Mouse (Mus musculus) midbrain, embryonic 15.5 days (tissue): ENCODE measurements around the gene Kif9. TPM values are rescaled to one million over a fixed set of nuclear protein-coding genes. Genes with fewer than 3 reads are reported as not detected.

ENCODE experiments used
- ATAC-seq: fragments of 200-750 bp; cut with Nextera tagmentation; replicated peaks from 2 replicates; pipeline ENCODE4 v1.8.0; 2017; ENCODE audit warnings: moderate TSS enrichment
- H3K27ac ChIP-seq: fragments of 300-500 bp; sonication (generic); 2 replicates; pipeline ENCODE4 v1.5.1; 2015; ENCODE audit warnings: mild to moderate bottlenecking, inconsistent platforms
- H3K27me3 ChIP-seq: fragments of 300-500 bp; sonication (generic); replicated peaks from 2 replicates; pipeline ENCODE4 v1.6.1; 2015; ENCODE audit warnings: inconsistent platforms
- H3K36me3 ChIP-seq: fragments of 300-500 bp; sonication (generic); replicated peaks from 2 replicates; pipeline ENCODE4 v1.6.1; 2015; ENCODE audit warnings: inconsistent platforms
- H3K4me1 ChIP-seq: fragments of 300-500 bp; sonication (generic); 2 replicates; pipeline ENCODE4 v1.6.1; 2015; ENCODE audit warnings: inconsistent platforms
- H3K4me2 ChIP-seq: fragments of 300-500 bp; sonication (generic); 2 replicates; pipeline ENCODE4 v1.6.1; 2015; ENCODE audit warnings: inconsistent platforms, mild to moderate bottlenecking, moderate library complexity
- H3K4me3 ChIP-seq: fragments of 300-500 bp; sonication (generic); 2 replicates; pipeline ENCODE4 v1.5.1; 2015; ENCODE audit warnings: mild to moderate bottlenecking, inconsistent platforms
- H3K9ac ChIP-seq: fragments of 300-500 bp; sonication (generic); 2 replicates; pipeline ENCODE4 v1.6.1; 2015; ENCODE audit warnings: mild to moderate bottlenecking, inconsistent platforms
- H3K9me3 ChIP-seq: fragments of 300-500 bp; sonication (generic); 2 replicates; pipeline ENCODE4 v1.6.1; 2016; ENCODE audit warnings: inconsistent platforms
- WGBS: fragments of 180-500 bp; shearing (Covaris S2); methylation state at CpG from one replicate; pipeline ENCODE4 v1.1.7; 2015; ENCODE audit warnings: mixed read lengths; 5-methylcytosine and 5-hydroxymethylcytosine counted together
- polyA plus RNA-seq: library from polyadenylated mRNA; unstranded; fragments of >200 nt; fragmentation: Nextera tagmentation; extraction: Ambion mirVana; gene quantifications from 2 replicates; pipeline ENCODE4 v1.2.1, GENCODE M21; 2015

Kif9 gene
- polyA plus RNA-seq, 1 experiment from 2014 or later, result 4.6 TPM

DNA sequence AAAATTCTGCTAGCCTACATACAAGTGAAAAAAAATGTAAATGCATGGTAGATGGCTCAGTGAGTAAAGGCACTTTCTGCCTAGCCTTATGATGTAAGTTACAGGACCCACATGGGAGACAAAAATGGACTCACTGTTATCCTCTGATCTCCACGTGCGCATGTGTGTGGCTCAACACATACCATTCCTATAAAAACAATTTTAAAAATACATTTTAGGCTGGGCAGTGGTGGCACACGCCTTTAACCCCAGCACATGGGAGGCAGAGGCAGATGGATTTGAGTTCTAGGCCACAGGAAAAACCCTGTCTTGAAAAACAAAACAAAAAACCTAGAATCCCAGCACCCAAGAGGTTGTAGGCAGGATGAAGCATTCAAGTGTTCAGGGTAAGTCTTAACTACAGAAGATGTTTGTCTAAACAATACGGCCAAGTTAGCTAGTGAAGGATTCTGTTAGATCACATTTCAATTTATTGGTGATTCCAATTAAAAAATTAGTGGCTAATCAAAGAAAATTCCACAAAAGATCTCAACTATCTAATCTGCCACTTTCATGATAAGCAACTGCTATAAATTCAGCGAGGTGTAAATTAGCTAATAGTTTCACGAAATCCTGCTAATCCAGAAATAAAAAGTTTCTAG lies 54.5 kb downstream of the Kif9 start:
- H3K4me3 ChIP-seq, result peak overlapping the region; percentile 99
- peak overlapping the region; percentile 16 for H3K9ac ChIP-seq
- WGBS, result 27% methylated on average over 6 of the region's 6 CpGs
- peak overlapping the region; percentile 99; the same call in 1 of the 2 replicates for H3K27ac ChIP-seq
- no peaks in the 10 kb centered on the region for H3K9me3 ChIP-seq
- ATAC-seq, result no peak
- H3K36me3 ChIP-seq, result no peaks in the 10 kb centered on the region
- no peaks in the 10 kb centered on the region for H3K27me3 ChIP-seq
- peak overlapping the region; percentile 74 for H3K4me2 ChIP-seq
- H3K4me1 ChIP-seq, result peaks cover 35% of the 10 kb centered on the region

DNA sequence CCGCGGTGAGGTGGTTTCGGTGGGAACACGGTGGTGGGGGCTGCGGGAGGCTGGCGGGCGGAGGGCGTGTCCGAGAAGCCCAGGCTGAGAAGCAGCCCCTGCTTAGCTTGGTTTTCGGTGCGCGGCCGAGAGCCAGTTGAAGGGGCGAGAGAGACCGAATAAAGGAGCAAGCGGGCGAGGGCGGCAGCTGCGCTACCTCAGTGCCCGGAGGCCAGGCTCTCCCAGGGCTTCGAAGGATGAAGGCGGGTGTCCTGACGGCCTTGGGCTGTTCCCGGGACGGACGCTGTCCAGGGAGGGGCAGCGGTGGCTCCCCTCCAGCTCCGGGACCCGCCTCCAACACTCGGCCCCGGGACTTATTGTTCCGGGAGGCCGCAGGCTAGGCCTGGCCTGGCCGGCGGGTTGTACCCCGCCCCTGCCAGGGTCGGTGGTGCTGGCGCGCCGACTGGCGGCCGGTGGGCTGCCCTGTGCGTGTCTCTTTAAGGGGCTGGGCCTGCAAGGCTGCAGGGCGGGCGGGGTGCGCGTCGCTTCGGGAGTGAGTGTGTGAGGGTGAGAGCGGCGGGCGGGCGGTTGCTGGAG lies 55.2 kb downstream of the Kif9 start:
- peaks cover 36% of the 10 kb centered on the region for H3K4me1 ChIP-seq
- peak; percentile 100 for ATAC-seq
- H3K27me3 ChIP-seq, result no peaks in the 10 kb centered on the region
- peak overlapping the region; percentile 99 for H3K27ac ChIP-seq
- H3K4me2 ChIP-seq, result peak overlapping the region; percentile 74
- WGBS, result under 1% methylated on average over 45 of the region's 53 CpGs
- peak overlapping the region; percentile 100 for H3K9ac ChIP-seq
- H3K36me3 ChIP-seq, result no peaks in the 10 kb centered on the region
- H3K4me3 ChIP-seq, result peak overlapping the region; percentile 99
- no peaks in the 10 kb centered on the region for H3K9me3 ChIP-seq

DNA sequence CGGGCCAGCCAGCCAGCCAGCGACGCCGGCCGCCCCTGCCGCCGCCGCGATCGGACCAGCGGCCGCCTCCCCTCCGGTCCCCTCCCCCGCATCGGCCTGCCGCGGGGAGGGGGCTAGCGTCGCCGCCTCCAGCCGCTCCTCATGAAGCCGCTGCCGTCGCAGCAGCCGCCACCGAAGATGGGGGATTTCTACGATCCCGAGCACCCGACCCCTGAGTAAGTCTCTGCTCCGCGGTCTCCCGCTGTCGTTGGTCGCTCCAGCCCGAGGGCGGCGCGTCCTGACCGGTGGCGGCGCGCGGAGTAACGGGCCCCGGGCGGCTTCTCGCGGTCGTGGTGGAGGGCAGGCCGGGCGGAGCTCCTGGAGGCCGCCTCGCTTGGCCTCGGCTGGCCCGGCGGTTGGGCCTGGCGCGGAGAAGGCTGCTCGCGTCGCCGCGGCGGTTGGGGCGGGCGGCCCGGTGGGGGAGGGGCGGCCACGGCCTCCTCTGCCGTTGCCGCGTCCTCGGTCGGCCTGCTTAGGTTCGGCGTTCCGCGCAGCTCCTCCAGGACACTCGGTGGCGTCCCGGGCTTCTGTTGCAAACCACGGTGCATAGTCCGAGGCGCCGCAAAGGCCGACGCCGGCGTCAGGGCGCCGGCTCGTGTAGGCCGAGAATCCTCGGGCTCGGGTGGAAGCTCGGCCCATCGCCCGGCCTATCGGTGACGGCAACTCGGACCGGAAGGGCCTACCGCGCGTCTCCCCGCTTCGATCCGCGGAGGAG lies 56.0 kb downstream of the Kif9 start, which contains the start of gene Setd2:
Gene Setd2 (plus strand): TSS at position 60 of the 754 bp plus-strand sequence.
- Histone ChIP-seq H3K4me2 (peak within 1 kb of the TSS; percentile 74), H3K9ac (peak within 1 kb of the TSS; percentile 100), H3K27me3 (no peaks in the 10 kb centered on the region), H3K4me3 (peak within 1 kb of the TSS; percentile 99), H3K9me3 (no peaks in the 10 kb centered on the region), H3K36me3 (no peaks in the 10 kb centered on the region), H3K4me1 (peaks cover 36% of the 10 kb centered on the region), H3K27ac (peak within 1 kb of the TSS; percentile 99)
- peak; percentile 70 for ATAC-seq
- WGBS, result 0% methylated on average over 89 of the region's 109 CpGs

DNA sequence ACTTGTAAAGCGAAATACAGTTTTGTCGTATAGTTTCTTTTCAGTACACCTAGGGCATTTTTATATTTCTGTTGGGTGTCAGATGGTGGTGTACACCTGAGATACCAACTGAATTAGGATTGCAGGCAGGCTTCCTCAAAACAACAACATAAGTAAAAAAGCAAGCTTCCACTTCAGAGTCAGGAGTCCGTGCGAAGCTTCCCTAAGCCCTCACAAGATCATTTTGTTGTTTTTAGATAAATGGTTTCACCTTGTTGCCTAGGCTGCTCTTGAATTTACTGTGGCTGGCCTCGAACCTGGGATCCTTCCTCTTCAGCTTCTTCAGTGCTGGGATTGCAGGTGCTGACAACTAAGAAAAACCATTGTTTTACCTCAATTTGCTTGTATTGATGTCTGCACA lies 56.9 kb downstream of the Kif9 start:
- Histone ChIP-seq H3K4me2 (peak overlapping the region; percentile 74), H3K9me3 (no peaks in the 10 kb centered on the region), H3K36me3 (no peaks in the 10 kb centered on the region), H3K27ac (peak overlapping the region; percentile 99; the same call in 1 of the 2 replicates), H3K4me3 (peak overlapping the region; percentile 99), H3K27me3 (no peaks in the 10 kb centered on the region), H3K9ac (peak overlapping the region; percentile 100), H3K4me1 (peaks cover 36% of the 10 kb centered on the region)
- ATAC-seq, result no peak
- 34% methylated on average over 5 of the region's 5 CpGs for WGBS

DNA sequence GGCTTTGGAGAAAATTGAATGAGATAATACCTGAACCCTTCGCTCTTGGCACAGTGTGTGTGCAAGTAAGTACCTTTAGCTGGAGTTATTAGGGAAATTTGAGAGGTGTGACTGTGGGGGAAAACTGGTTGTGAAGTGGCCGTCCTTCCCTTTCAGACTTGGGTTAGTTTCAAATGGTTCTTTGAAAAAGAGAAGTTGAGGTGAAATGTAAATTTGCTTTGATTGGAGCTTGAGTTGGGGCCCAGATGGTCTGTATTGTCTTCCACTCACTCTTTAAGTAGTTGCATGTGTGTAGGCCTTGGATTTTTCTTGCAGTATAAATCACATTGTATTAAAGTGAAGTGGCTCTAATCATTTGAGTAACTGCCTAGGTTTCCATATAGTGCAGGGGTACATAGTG lies 58.4 kb downstream of the Kif9 start:
- H3K27ac ChIP-seq, result no peak overlapping the region
- ATAC-seq, result no peak
- no peak overlapping the region for H3K9ac ChIP-seq
- H3K36me3 ChIP-seq, result no peaks in the 10 kb centered on the region
- H3K9me3 ChIP-seq, result no peaks in the 10 kb centered on the region
- peaks cover 36% of the 10 kb centered on the region for H3K4me1 ChIP-seq
- no peaks in the 10 kb centered on the region for H3K27me3 ChIP-seq
- WGBS, result 73% methylated on average over 2 of the region's 2 CpGs
- H3K4me2 ChIP-seq, result peak overlapping the region; percentile 74
- H3K4me3 ChIP-seq, result peak overlapping the region; percentile 99; the same call in 1 of the 2 replicates

DNA sequence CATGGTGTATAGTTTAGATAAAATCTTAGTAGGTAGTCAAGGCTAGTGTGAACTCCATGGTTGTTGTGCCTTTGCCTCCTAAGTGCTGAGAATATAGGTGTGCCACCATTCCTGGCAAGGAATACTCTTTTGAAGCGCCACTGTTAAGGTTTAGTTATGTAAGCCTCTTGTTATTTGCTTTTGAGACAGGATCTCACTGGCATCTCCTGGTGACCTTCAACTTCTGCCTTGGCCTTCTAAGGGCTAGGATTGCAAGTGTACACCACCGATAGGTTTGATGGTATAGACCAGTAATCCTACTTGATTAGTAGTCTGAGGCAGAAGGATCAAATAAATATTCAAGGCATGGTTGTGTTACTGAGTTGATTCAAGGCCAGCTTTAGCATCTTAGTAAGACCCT lies 59.9 kb downstream of the Kif9 start:
- Histone ChIP-seq H3K36me3 (no peaks in the 10 kb centered on the region), H3K27me3 (no peaks in the 10 kb centered on the region), H3K9ac (no peak overlapping the region), H3K4me3 (no peak overlapping the region), H3K4me1 (peaks cover 33% of the 10 kb centered on the region), H3K4me2 (no peak overlapping the region), H3K27ac (no peak overlapping the region), H3K9me3 (no peaks in the 10 kb centered on the region)
- no peak for ATAC-seq
- WGBS, result 85% methylated on average over 2 of the region's 2 CpGs

DNA sequence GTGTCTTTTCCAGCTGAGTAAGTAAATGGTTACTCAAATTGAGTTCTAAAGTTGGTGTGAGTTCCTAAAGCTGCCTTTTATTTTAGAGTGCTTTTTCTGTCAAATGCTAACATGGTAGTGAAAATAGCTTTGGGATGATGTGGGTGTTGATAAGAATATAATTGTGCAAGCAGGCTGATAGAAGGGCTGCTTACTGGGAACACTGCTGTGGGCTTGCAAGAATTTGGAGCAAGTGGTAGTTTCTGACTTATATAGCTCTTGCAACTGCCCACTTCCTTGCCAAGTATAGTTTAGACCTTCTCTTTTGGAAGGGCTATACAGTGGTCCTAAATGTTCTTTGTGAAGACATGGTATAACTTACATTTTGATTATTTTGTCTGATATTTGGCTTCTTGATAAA lies 61.8 kb downstream of the Kif9 start:
- Histone ChIP-seq H3K9ac (no peak overlapping the region), H3K9me3 (no peaks in the 10 kb centered on the region), H3K36me3 (no peaks in the 10 kb centered on the region), H3K27me3 (no peaks in the 10 kb centered on the region), H3K27ac (no peak overlapping the region), H3K4me2 (no peak overlapping the region), H3K4me3 (no peak overlapping the region), H3K4me1 (peaks cover 32% of the 10 kb centered on the region)
- no peak for ATAC-seq

DNA sequence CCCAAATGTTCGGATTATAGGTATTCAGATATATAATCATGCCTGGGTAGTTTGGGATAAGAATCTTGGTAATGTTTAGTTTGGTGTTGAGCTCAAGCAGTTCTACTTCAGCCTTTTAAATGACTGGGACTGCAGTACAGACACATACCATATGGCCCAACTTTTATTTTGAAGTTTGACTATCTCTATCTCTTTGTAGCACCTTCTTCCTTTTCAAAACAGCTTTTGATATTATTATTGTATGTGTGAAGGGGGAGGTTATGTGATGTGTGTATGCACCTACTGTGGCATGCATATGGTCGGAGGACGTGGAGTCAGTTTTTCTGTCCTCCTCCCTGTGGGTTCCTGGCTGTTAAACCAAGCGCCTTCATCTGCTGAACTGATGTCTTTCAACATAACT lies 65.2 kb downstream of the Kif9 start:
- H3K4me3 ChIP-seq, result no peak overlapping the region
- H3K27ac ChIP-seq, result no peak overlapping the region
- no peak overlapping the region for H3K4me2 ChIP-seq
- WGBS, result 88% methylated on average over 4 of the region's 4 CpGs
- no peak overlapping the region for H3K9ac ChIP-seq
- no peaks in the 10 kb centered on the region for H3K9me3 ChIP-seq
- no peak for ATAC-seq
- H3K27me3 ChIP-seq, result no peaks in the 10 kb centered on the region
- 0 out of 2 replicates have a peak, but pooled peaks cover 5% of the 10 kb centered on the region for H3K4me1 ChIP-seq
- no peaks in the 10 kb centered on the region for H3K36me3 ChIP-seq

DNA sequence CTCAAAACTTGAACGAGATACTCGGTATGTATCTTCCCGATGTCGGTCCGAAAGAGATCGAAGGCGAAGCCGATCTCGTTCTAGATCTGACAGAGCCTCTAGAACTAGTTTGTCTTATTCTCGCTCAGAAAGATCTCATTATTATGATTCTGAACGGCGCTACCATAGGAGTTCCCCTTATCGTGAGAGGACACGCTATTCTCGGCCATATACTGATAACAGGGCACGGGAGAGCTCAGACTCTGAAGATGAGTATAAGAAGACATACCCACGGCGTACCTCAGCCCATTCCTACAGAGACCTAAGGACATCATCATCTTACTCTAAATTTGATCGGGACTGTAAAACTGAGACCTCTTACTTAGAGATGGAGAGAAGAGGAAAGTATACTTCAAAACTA lies 71.5 kb downstream of the Kif9 start:
- no peak for ATAC-seq
- Histone ChIP-seq H3K27ac (no peak overlapping the region), H3K9ac (no peak overlapping the region), H3K4me3 (no peak overlapping the region), H3K36me3 (peaks cover 52% of the 10 kb centered on the region), H3K4me2 (no peak overlapping the region), H3K27me3 (no peaks in the 10 kb centered on the region), H3K4me1 (no peaks in the 10 kb centered on the region), H3K9me3 (no peaks in the 10 kb centered on the region)
- 97% methylated on average over 19 of the region's 19 CpGs for WGBS

DNA sequence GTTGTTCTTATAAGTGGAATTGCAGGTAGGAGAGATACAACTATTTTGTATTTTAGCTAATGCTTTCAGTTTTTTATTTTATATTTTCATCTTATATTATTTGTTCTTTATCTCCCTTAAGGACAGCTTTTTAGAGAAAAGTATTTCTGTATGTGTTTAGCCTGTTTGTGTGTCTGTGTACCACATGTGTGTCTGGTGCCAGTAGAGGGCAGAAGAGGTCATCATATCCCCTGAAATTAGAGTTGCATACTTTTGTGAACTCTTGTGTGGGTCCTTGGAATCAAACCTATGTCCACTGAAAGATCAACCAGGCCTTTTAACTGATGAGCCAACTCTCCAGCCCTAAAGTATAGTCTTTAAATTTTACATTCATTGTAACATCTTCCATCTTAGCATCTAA lies 91.6 kb downstream of the Kif9 start:
- Histone ChIP-seq H3K9me3 (no peaks in the 10 kb centered on the region), H3K27ac (no peak overlapping the region), H3K4me2 (no peak overlapping the region), H3K9ac (no peak overlapping the region), H3K27me3 (no peaks in the 10 kb centered on the region), H3K36me3 (peaks cover 29% of the 10 kb centered on the region), H3K4me3 (no peak overlapping the region), H3K4me1 (no peaks in the 10 kb centered on the region)
- no peak for ATAC-seq
